Mouse (Mus musculus) hindbrain, postnatal 0 days (tissue): ENCODE measurements around the gene Timm17a. TPM values are rescaled to one million over a fixed set of nuclear protein-coding genes. Genes with fewer than 3 reads are reported as not detected.

Source experiments
- ATAC-seq: fragments of 200-750 bp; cut with Nextera tagmentation; 2 replicates; pipeline ENCODE4 v1.8.0; 2017; ENCODE audit warnings: mild to moderate bottlenecking, moderate TSS enrichment, moderate library complexity
- DNase-seq: peaks from one replicate; pipeline ENCODE4 v3.0.0-alpha.2; 2015; ENCODE audit warnings: low spot score
- H3K27ac ChIP-seq: fragments of 300-500 bp; sonication (generic); 2 replicates; pipeline ENCODE4 v1.5.1; 2014; ENCODE audit warnings: mild to moderate bottlenecking
- H3K27me3 ChIP-seq: fragments of 300-500 bp; sonication (generic); 2 replicates; pipeline ENCODE4 v1.6.1; 2014; ENCODE audit warnings: low read length, mixed read lengths; ENCODE audit not compliant: insufficient read depth
- H3K36me3 ChIP-seq: fragments of 300-500 bp; sonication (generic); 2 replicates; pipeline ENCODE4 v1.6.1; 2014; ENCODE audit warnings: low read length, mixed read lengths; ENCODE audit not compliant: insufficient read depth
- H3K4me1 ChIP-seq: fragments of 300-500 bp; sonication (generic); 2 replicates; pipeline ENCODE4 v1.6.1; 2014; ENCODE audit warnings: antibody characterized with exemption, low read length, mixed read lengths; ENCODE audit not compliant: insufficient read depth
- H3K4me2 ChIP-seq: fragments of 300-500 bp; sonication (generic); 2 replicates; pipeline ENCODE4 v1.6.1; 2014; ENCODE audit warnings: low read depth, mild to moderate bottlenecking, low read length, moderate library complexity, mixed read lengths
- H3K4me3 ChIP-seq: fragments of 300-500 bp; sonication (generic); 2 replicates; pipeline ENCODE4 v1.5.1; 2014; ENCODE audit warnings: low read length
- H3K9ac ChIP-seq: fragments of 300-500 bp; sonication (generic); replicated peaks from 2 replicates; pipeline ENCODE4 v1.6.1; 2014; ENCODE audit warnings: mild to moderate bottlenecking, low read length, moderate library complexity, mixed read lengths
- H3K9me3 ChIP-seq: fragments of 300-500 bp; sonication (generic); 2 replicates; pipeline ENCODE4 v1.6.1; 2016; ENCODE audit warnings: low read length, mixed read lengths
- CTCF ChIP-seq: IDR thresholded peaks from 2 replicates; pipeline ENCODE4 v1.5.1; 2016; ENCODE audit warnings: antibody characterized with exemption, control low read depth, low read depth
- WGBS: fragments of 180-500 bp; shearing (Covaris S2); extraction: QIAGEN DNeasy Blood & Tissue Kit; methylation state at CpG from one replicate; pipeline ENCODE4 v1.1.7; 2014; 5-methylcytosine and 5-hydroxymethylcytosine counted together
- polyA plus RNA-seq: library from polyadenylated mRNA; unstranded; fragments of >200 nt; fragmentation: Nextera tagmentation; extraction: Ambion mirVana; gene quantifications from 2 replicates; pipeline ENCODE4 v1.2.1, GENCODE M21; 2015
- total RNA-seq: library from RNA; depleted of rRNA; stranded (reverse); fragments of >200 nt; gene quantifications from 2 replicates; pipeline ENCODE4 v1.2.3, GENCODE M21; 2014

Timm17a gene
- total and polyA plus RNA-seq, 2 experiments from 2014 or later = 45.2 to 201 TPM

GRCm38 (mm10) chr1:135344026-135344425, 30.4 kb upstream of the Timm17a start:
- no peak for TF ChIP-seq CTCF
- ATAC-seq = no peak

GRCm38 (mm10) chr1:135341947-135342346, 28.4 kb upstream of the Timm17a start:
- no peak for ATAC-seq
- Histone ChIP-seq H3K9ac (no peak overlapping the region), H3K4me3 (no peak overlapping the region)

More at GRCm38 (mm10) chr1:135344026-135344425, 30.4 kb upstream of the Timm17a start:
- 54% methylated on average over 4 of the region's 4 CpGs for whole genome bisulfite sequencing
- Histone ChIP-seq H3K27ac (no peak overlapping the region), H3K4me3 (no peak overlapping the region), H3K27me3 (no peaks in the 10 kb centered on the region), H3K9ac (no peak overlapping the region), H3K9me3 (no peaks in the 10 kb centered on the region), H3K4me2 (no peak overlapping the region), H3K36me3 (no peaks in the 10 kb centered on the region), H3K4me1 (no peaks in the 10 kb centered on the region)
- no peak for DNase-seq

DNA sequence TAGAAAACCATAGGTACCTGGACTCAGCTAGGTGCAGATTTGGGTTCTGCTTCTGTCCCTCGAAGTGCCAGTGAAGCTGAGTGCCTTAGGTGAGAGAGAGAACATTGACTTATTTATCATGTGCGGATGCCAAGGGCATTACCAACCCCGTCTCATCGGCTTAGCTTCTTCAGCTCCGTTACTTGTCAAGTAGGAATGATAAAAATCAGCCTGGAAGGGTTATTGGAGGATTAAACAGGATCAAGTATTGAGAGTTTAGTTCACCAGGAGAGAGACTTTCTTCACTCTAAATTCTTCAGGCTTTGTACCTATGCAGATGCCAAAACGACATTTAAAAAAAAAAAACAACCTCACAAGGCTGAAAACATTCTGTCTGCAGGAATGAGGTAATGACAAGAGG, 17.0 kb upstream of the Timm17a start:
- WGBS = 69% methylated on average over 6 of the region's 6 CpGs
- Histone ChIP-seq H3K27me3 (no peaks in the 10 kb centered on the region), H3K36me3 (no peaks in the 10 kb centered on the region), H3K4me2 (no peak overlapping the region), H3K4me1 (no peaks in the 10 kb centered on the region), H3K9me3 (no peaks in the 10 kb centered on the region), H3K27ac (no peak overlapping the region), H3K4me3 (no peak overlapping the region), H3K9ac (no peak overlapping the region)
- DNase-seq (no peak), ATAC-seq (no peak)
- TF ChIP-seq CTCF = no peak

More at GRCm38 (mm10) chr1:135341947-135342346, 28.4 kb upstream of the Timm17a start:
- Histone ChIP-seq H3K9me3 (no peaks in the 10 kb centered on the region), H3K27me3 (no peaks in the 10 kb centered on the region), H3K4me1 (no peaks in the 10 kb centered on the region), H3K27ac (no peak overlapping the region), H3K36me3 (no peaks in the 10 kb centered on the region), H3K4me2 (no peak overlapping the region)
- WGBS = 70% methylated on average over 8 of the region's 8 CpGs
- no peak for DNase-seq
- TF ChIP-seq CTCF = no peak

DNA sequence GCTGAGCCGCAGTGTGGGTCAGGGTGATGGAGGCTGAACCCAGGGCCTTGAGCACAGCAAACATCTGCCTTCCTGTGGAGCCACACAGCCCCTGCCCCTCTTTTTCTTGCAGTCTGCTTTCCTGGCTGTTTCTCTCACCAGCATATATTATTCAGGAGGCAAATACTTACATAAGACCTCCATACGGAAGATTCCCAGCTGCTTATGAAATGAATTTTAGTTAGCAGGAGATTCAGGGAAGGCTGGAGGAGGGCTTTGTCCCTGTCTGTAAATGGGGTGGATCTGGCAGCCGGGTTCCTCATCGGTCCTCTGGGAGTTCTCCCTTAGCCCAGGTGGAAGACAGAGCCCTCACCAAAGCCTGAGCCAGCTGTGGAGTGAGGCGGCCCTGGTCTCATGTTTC, 14.8 kb upstream of the Timm17a start:
- no peaks in the 10 kb centered on the region for H3K36me3 ChIP-seq

DNA sequence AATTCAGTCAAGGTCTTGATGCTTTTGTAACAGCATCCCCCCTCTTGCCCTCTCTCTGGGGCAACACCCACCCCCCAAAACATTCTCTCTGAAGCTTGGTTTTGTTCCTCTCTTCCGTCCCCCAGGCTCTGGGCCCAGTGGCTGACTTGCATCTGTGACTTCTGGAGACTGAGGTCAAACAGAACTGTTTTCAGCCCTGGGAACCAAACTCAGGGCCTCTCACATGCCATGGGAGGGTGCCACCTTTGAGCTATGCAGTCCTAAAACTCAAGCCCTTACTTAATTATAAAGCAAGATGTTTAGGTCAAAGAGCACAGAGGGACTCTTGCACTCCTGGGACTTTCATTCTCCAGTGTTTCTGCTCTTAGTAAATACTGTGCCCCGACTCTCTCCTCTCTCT, 12.4 kb upstream of the Timm17a start:
- no peaks in the 10 kb centered on the region for H3K27me3 ChIP-seq
- H3K4me3 ChIP-seq = no peak overlapping the region
- TF ChIP-seq CTCF = no peak
- H3K4me2 ChIP-seq = no peak overlapping the region
- no peak for DNase-seq
- no peaks in the 10 kb centered on the region for H3K36me3 ChIP-seq
- 88% methylated on average over 2 of the region's 2 CpGs for WGBS
- no peaks in the 10 kb centered on the region for H3K9me3 ChIP-seq
- H3K27ac ChIP-seq = no peak overlapping the region
- H3K9ac ChIP-seq = no peak overlapping the region
- ATAC-seq = no peak
- no peaks in the 10 kb centered on the region for H3K4me1 ChIP-seq

More for the DNA sequence above, 14.8 kb upstream of the Timm17a start:
- H3K4me2 ChIP-seq = no peak overlapping the region
- no peaks in the 10 kb centered on the region for H3K4me1 ChIP-seq
- no peaks in the 10 kb centered on the region for H3K9me3 ChIP-seq
- H3K27me3 ChIP-seq = no peaks in the 10 kb centered on the region
- no peak for DNase-seq
- no peak overlapping the region for H3K4me3 ChIP-seq
- H3K9ac ChIP-seq = no peak overlapping the region
- 74% methylated on average over 5 of the region's 5 CpGs for WGBS
- no peak for TF ChIP-seq CTCF
- no peak for ATAC-seq
- no peak overlapping the region for H3K27ac ChIP-seq

GRCm38 (mm10) chr1:135324571-135324970, 11.0 kb upstream of the Timm17a start, which contains the start of gene Lmod1:
Gene Lmod1, plus strand, starts transcription at chr1:135324807.
- Histone ChIP-seq H3K27me3 (no peaks in the 10 kb centered on the region), H3K4me3 (no peak within 1 kb of the TSS), H3K36me3 (no peaks in the 10 kb centered on the region), H3K4me1 (no peaks in the 10 kb centered on the region), H3K27ac (no peak within 1 kb of the TSS), H3K9me3 (no peaks in the 10 kb centered on the region), H3K4me2 (no peak within 1 kb of the TSS), H3K9ac (no peak within 1 kb of the TSS)
- ATAC-seq (no peak), DNase-seq (no peak)
- no peak for TF ChIP-seq CTCF
- 17% methylated on average over 8 of the region's 8 CpGs for WGBS

GRCm38 (mm10) chr1:135323367-135323901, 9.9 kb upstream of the Timm17a start:
- ATAC-seq = no peak
- Histone ChIP-seq H3K4me3 (no peak overlapping the region), H3K9ac (no peak overlapping the region), H3K4me1 (no peaks in the 10 kb centered on the region), H3K4me2 (no peak overlapping the region), H3K9me3 (no peaks in the 10 kb centered on the region), H3K27ac (no peak overlapping the region), H3K36me3 (no peaks in the 10 kb centered on the region), H3K27me3 (no peaks in the 10 kb centered on the region)
- no peak for DNase-seq
- no peak for TF ChIP-seq CTCF
- WGBS = 84% methylated on average over 7 of the region's 7 CpGs
